Mouse (Mus musculus): ENCODE results near the gene Gm3646.
A peak's percentile ranks its signal among the peaks of the same experiment; 100 is the strongest.

Gm3646 gene

DNA sequence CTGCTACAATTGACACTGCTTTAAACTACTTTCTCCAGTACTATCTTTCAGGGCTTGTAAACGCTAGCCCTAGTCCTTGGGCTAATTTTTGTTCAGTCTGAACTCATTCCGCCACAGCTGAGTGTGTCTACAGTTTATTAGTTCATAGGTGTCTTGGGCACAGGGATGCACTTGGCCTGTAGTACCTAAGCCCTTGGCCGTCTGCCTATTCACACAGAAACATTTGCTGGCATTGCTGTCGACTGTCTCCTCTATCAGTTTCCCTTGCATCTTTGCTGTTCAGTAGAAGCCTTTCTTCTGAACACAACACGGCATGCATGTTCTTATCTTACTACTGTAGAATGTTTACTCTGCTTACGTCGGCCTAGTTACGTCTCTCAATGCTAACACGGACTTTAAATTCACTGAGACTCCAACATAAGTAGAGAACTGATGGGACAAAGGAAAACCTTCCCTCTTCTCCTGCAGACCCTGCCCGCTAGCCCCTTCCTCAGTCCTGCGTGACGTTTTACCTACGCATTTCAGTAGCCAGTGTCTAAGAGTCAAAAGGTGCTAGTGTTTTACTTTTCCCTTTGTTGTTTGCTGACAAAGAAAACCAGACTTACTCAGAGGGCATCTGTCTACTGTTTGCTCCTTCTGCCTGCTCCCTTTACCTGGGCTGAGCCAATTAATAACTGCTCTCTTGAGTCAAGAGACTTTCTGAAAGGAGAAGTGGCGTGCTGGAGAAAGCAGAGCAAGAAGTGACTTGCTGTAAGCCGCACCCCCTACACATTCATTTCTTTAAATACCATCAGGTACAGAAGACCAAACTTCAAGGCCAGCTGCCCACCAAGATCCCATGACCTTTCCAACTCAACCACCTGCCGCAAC lies 25.8 kb downstream of the Gm3646 start:
- no peak for DNase-seq

- no peak for DNase-seq
Observed at GRCm38 (mm10) chr1:39773991-39774729, 31.0 kb downstream of the Gm3646 start.

DNA sequence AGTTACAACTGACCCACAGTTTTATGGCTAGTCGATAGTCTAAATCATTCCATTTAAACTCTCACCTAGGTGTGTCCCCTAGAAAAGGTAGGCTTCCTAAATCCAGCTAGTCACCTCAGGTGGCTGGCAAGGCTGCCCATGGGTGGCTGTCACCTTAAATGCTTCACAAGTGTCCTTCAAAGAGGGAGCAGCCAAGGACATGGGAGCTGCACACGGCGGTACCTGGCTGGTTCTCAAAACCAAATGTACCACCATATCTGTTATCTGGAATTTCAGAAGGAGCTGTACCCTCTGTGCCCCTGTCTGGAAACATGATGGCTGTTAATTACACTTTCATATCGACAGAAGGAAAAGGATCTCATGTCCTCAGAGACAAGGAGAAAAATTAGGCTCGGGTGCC lies 31.6 kb downstream of the Gm3646 start:
- DNase-seq, result no peak

GRCm38 (mm10) chr1:39772401-39773095 lies 32.6 kb downstream of the Gm3646 start:
- peak; percentile 57 for DNase-seq

DNA sequence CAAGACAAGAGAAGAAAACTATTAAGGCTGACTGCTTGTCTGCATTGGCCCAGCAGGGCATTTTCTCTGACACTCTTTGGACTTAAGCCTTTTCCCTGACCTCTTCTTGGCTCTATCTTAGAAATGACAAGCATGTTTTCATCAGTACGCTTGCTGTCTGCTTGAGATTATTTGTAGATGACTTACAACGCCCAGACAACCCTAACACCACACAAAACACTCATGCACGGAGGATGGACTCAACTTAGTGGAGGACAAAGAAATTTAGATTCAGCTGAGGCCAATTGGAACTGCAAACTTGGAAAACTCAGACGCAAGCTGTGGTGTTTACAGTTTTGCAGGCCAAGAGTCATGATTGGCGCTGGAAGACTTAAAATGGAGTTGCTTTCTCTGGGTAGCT lies 34.7 kb downstream of the Gm3646 start:
- peak; percentile 28 for DNase-seq

- DNase-seq, result no peak
Observed at GRCm38 (mm10) chr1:39768017-39768416, 37.1 kb downstream of the Gm3646 start.

GRCm38 (mm10) chr1:39765854-39766493 lies 39.2 kb downstream of the Gm3646 start:
- peak; percentile 51 for DNase-seq

DNA sequence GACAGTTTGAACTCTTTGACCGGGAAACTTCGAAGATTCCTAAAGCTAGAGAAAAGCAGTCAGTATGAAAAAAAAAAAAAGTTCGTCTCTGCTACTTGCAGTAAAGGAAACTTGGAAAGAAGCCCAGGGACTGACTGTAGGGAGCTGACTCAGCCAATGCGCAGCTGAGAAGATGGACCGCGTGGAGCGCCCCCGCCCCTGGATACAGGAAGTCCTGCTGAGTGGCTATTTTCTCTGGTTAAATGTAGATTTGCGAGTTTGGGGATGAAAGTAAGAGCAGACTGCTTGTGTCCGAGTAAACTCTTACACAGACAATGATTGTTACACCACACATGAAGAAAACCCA lies 43.1 kb downstream of the Gm3646 start:
- DNase-seq, result peak; percentile 77

- DNase-seq, result peak; percentile 77
Observed at GRCm38 (mm10) chr1:39761211-39762024, 43.7 kb downstream of the Gm3646 start.

- no peak for DNase-seq
Observed at GRCm38 (mm10) chr1:39760181-39760715, 44.9 kb downstream of the Gm3646 start.

DNA sequence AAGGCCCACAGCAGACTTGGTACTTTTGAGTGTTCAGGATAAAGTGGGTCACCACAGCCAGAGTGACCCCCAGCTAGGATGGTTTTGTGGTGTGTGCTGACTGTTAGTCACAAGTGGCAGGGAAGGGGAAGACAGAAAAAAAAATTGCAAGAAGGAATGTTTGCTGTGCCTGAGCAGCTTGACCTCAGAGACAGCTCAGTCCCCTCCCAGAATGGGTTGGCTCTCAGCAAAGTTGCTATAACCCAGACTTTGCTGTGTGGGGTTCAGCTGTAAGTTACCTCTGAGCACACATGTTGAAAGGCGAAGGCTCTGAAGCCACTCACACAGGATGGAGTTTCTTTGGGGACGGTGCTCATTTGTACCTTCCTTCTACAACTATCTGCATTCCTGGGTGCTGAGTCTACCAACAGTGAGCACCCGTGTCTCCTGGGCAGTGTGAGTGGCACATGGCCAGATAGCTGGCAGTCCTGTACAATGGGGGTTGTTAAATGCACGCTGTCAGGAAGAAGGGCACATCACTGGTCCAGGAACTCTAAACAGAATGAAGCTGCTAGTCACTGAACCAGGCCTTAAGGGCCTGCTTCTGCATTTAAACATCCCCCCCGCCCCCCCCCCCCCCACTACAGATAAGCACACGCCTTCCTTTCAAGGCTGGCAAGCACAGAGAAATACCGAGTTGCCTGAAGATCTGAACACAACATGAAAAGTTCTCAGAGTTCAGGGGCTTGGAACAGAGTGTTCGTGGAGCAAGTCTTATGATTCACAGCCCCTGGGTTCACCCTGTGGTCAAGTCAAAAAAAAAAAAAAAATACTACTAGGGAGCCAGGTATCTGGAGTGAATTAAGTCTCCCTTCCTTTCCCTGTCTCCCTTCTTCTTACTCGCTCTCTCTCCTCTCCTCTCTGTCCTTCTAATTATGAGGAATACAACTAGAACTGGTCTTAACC lies 45.6 kb downstream of the Gm3646 start:
- peak; percentile 33 for DNase-seq

DNA sequence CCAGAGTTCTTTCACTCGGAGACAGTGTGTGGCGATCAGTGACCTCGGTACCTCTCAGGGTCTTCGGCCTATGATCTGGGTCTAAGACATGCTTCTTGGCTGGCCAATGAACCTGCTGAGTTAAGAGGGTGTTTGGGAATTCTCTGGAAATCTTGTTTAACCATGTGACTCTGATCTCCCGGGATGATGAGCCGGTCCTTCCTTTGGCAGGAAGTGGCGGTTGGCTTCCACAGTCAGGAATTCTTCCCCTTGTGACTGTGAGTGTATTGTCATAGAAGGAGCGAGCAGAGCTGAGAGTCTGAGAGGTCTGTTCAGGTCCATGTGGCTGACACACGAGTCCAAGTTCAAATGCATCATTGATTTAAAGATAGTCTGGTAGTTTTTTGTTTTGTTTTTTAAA lies 46.9 kb downstream of the Gm3646 start:
- peak; percentile 54 for DNase-seq

DNA sequence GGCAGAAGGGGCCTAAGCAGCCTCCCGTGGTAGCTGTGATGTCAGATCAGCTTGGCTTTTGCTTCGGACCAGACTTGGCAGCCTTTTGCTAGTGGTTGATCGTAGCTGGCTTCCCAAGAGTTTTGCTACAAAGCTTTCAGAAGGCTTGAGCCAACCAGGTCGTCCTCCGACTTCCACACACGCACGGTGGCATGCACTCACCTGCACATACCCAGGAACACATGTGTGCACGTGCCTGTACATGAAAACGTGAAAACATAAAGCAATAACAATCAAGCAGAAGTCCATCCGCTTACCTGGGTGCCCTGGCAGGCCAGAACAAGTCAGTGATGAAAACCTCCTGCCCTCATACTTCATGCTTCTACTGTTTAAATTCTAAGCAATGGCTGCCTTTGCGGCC lies 48.2 kb downstream of the Gm3646 start:
- DNase-seq, result no peak

GRCm38 (mm10) chr1:39754224-39754957 lies 50.7 kb downstream of the Gm3646 start:
- peak; percentile 30 for DNase-seq

All from lung, postnatal 14 days (tissue).